Mouse (Mus musculus) embryo, embryonic 10 days (tissue): ENCODE results near the gene Pon1.
"Not testable (repeated sequence)": the region's sequence is repeated elsewhere in the genome, so short reads cannot be mapped to it uniquely, and the experiment has no call there.

Source experiments
- DNase-seq: peaks from one replicate; pipeline ENCODE4 v3.0.0-alpha.2; 2015; ENCODE audit warnings: low spot score

Gene Pon1

DNA sequence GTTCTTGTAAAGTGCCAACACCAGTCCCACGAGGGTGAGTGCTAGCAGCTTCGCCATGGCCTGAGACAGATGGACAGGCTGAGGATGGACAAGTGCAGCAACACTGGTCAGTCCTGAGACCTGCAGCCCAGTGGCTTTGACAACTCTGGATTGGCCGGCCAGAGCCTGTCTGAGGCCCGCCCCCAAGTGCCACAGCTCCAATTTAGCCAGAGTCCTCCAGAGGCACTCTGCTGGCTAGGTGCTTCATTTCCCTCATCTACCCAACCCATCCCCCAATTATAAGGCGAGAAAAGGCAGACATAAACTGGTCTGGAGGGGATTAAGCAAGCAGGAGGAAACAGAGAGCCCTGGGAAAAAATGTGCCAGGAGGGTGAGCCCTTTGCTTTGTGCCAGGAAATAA, at the start of gene Pon1:
Pon1 (minus strand) TSS at position 254 of the 400 bp plus-strand sequence.
- no peak for DNase-seq

DNA sequence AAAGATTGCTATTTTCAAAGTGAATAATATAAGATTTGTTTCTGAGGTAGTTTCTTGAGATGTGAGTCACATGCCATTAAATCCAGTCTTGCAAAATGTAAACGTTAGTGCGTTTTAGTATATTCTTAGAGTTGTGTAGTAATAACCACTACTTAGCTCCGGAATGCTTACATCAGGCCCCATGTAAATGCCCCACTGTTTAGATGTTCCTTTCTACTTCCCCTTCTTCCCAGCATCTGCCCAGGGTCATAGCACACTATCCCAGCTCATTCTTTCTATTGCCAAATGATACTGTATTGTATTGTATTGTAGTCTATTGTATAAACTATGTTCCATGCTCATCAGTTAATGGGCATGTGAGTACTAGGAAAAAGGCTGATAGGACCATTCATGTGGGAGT, 45.1 kb upstream of the Pon1 start:
- DNase-seq: no peak

DNA sequence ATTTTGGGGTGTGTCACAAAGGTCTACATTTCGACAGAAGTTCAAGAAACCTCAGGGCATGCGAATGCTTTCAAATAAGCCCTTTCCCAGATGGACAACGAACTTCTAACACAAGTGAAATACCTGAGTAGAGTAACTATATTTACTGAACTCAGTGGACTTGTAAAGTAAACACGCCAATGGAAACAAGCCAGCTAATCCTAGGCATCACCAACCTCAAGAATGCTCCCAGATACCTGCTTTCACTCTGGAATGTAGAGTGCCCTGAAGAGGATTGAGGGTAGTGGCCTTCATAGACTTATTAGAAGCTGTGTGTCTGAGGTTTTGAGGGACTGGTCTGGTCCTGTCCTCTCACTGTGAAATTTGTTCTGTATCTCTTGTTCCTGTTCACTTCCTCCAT, 43.8 kb upstream of the Pon1 start:
- no peak for DNase-seq

DNA sequence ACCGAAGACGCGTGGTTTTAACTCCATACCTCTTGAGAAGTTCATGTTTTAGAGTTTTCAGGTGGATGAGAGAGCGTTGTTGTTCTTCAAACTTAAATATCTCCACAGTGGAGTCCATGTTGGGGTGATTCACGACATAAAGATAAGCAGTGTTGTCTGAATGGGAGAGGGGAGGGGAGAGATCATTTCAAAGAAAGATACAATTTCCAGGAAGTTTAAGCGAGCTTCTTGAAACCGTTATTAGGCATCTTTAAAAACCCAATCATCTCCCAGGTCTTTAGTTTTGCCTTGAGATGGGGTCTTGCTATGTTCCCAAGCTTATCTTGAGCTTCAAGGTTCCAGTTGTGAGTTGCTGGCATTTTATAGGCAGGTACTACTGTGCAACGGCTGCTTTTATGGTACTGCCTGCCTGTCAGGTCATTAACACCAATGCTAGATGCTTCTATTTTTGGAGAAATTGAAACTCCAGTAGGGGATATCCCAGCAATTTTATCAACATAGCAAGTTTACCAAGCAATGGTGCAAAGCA, 43.2 kb upstream of the Pon1 start:
- DNase-seq: no peak

DNA sequence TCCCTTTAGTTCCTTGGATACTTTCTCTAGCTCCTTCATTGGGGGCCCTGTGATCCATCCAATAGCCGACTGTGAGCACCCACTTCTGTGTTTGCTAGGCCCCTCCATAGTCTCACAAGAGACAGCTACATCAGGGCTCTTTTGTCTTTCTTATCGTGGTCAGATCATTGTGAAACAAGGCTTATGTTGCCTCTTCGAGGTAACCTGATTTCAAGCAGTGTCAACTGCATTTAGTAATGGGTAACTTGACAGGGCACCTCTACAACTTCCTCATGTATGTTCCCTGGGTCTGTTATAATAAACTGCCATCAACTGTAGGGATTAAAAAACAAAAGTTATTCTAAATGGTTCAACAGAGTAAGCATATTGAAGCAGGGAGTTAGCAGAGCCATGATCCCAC, 40.8 kb upstream of the Pon1 start:
- DNase-seq: no peak

DNA sequence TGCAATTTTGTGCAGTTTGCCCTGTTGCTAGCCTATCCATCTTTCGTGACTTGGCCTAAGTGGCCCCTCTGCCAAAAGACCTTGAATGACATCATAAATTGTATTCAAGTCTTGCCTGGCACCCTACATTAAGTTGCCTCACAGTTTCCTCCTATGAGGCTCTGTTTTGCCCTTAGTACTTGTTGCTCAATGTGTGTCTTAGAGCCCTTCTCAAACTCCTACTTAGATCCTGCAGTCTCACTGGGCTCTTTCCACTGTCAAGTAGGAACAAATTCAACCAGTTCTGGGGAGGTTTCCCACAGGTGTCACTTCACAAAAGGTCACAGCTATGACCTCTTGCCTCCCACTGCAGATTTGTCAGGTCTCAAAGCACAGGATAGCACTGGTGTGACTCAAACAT, 40.1 kb upstream of the Pon1 start:
- DNase-seq: no peak

DNA sequence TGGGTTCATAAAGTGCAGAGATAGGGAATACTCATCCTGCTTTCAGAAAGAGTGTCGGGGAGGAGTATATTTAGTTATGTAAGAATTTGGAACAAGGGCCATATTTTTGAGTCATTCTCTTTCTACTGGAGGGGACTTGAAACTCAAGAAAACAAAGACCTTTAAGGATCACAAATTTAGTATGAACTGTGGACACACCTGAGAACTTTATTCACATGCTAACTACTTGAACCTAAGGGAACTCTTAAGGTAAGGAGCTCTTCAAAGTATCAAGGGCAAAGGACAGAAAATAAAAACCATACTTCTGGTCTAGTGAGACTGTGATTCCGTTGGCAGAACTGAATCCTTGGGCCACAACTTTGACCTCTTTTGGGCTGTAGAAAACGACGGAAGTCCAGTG, 38.3 kb upstream of the Pon1 start:
- DNase-seq: no peak

DNA sequence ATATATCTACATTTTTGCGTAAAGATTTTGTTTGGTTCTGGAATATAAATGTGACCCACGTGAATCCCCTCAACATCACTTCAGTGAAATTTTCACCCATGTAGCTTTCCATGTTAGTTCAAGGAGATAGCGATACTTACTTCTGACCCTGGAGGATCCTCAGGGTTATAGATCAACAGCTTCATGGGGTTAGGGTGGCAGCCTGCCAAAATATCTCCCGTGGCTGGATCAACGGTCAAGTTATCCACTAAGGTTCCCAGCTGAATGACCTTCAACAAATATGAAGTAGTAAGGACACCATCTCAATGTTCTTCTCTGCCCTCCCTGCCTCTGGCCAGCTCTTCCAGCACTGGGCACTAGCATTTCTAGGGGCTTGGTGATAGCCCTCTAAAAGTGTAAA, 36.5 kb upstream of the Pon1 start:
- no peak for DNase-seq

DNA sequence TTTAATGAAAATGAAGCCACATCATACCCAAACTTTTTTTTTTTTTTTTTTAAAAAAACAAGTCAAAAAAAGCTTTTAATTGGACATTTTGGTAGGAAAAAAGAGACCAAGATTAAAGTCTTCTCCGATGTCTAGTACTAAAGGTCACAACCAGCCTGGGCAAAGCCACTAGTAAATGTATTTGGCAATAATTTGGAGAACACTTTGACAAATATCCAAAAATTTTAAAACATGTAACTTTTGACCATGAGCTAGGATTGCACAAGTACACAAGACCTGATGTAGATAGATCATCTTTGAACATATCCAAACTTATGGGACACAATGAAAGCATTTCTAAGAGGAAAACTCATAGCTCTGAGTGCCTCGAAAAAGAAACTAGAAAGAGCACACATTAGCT, 29.8 kb upstream of the Pon1 start:
- not testable (repeated sequence) for DNase-seq

DNA sequence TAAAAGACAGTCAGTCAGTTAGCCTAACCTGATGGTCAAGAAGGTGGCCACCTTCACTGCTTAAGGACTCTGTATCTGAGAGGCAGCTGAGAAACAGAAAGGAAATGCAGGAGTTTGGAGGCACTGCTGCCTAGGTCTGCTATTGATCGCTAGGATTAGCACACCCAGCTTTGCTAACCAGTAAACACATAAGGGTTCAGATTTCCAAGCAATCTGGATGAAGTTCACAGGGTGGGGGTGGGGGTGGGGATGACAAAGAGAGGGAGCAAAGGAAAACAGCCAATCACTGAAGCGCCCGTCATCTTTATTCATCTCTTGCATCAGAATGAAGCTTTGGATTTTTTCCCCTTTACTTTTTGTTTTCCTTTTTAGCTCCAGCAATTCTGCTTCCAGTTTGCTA, 28.3 kb upstream of the Pon1 start:
- DNase-seq: no peak

DNA sequence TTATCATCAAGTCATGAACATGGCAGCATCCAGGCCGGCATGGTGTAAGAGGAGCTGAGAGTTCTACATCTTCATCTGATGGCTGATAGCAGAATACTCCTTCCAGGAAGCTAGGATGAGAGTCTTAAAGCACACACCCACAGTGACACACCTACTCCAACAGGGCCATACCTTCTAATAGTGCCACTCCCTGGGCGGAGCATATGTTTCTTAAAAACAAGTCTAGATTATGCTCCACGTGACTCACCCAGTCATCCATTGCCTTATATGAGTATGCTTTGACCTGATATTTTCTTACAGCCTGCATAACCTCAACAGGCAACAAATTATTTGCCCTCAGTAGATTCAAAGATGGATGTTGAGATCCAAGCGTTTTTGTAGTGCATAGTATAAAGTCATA, 24.4 kb upstream of the Pon1 start:
- no peak for DNase-seq

DNA sequence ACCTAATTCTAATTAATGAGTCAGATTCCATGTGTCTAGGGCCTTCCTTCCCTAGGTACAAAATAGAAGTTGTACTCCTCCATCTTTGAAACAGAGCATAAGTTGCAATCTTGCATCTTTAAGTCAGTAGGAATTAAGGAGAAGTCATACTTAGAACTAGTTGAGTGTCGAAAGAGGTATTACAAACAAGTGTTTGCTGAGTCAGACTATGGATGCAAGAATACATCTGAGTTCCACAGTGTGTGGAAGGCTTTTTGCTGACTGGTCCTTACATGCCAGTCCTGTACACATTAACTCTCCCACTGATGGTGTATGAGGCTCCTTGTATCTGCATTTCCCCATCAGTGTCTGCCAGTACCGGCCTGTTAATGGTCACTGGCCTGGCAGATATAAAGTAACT, 14.1 kb upstream of the Pon1 start:
- no peak for DNase-seq

DNA sequence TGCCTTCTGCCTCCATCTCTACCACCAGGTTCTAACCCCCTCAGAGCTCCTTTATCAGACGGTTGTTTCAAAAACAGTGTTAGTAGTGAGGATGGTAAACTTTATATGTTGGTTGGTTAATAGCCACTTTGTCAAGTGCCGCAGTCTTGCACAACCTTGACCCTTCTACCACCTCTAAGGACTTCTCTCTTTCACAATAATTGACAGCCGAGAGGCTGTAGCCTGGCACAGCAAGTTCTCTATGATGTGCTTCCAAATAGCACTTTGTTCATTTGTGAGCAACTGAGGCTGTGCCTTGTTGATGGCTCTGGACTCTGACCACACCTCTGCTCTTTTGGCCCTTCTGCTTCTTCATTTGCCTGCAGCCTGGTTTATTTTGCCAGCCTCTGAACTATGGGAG, 6.2 kb upstream of the Pon1 start:
- no peak for DNase-seq

DNA sequence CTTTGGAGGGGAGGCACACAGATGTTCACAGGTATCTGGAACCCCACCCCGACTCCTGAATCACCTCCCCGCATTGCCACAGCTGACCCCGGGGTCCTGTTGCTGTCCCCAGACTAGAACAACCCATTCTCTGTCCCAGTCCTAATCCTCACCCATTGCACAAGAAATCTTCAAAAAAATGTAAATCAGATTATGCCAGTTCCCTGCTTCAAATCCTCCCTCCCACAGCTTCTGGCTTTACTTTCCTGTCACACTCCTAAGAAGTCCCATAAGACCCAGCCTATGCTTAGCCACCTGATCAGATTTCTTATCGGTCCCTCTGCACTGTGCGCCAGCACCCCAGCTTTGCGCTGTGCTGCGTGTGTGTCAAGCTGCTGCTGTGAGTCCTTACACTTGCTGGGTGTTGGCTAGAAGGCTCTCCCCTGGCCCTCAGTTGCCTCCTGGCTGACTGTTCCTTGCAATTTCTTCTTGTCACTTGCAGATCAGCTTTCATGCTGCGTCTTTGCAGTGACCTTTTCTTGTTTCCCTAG, 5.7 kb upstream of the Pon1 start:
- no peak for DNase-seq

DNA sequence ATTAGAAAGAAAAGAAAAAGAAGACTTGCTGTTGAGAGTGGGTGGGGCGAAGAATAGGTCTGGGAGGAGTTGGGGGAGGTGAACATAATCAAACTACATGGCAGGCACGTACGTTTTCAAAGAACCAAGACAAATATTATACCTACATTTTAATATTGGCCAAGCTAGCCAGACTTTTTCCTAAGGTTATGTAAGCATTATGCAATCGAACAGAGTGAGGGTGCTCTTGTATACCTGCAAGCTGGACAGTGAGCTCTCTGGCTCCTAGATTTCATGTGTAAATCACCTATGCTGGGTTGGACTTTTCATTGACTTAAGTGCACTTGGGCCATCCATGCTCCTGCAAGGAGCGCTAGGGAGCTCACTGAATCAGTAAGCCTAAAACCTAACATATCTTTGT, 4.8 kb upstream of the Pon1 start:
- DNase-seq: no peak

DNA sequence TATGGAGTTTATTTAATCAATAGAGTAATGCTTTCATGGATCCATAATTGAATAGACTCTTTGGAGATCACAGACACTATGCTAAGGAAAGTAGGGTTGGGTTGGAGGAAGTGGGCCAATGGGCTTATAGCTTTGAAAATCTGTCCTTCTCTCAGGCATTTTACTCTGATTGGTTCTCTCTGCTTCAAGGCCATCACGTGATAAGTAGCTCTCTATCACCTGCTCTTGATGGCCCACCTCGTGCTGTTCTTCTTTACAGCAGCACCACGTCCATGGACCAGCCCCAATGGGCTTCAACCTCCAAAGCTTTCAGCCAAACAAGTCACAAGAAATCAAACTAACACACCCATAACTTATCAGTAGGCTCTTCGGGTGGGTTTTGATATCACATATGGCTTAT, 3.0 kb downstream of the Pon1 start:
- no peak for DNase-seq

DNA sequence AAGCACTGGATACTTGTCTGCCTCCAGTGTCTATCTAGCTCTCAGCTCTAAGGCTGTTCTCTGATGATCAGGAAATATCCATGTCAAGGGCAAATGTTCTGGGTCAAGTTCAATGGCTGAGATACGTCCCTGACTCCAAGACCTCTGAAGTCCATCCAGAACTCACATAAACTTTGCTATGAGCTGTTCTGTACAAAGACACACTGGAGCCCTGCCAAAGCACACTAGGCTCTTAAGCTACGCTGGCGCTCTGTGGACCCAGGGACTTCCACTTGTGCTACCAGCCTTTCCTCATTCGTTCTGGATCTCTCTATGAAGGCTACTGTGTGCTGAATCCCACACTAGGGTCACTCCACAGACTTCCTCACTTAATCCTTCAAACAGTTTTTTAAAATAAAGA, 4.2 kb downstream of the Pon1 start:
- no peak for DNase-seq

DNA sequence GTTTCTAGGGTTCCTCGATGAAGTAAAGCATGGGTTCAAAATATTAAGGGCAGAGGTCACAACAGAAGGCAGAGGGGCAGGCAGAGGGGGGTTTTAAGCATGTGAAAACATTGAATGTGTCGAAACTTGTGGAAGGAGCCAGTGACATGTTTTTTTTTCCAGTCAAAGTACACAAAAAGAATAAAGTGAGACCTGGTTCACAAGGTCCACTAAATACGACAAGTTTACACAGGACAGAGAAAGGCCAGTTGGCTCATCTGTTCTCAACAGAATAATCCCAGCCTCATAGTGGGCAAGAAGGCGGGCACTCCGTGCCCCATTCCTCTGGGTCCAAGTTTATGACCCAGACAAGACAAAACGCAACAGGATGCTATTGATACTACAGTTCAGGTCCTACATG, 4.8 kb downstream of the Pon1 start:
- no peak for DNase-seq

DNA sequence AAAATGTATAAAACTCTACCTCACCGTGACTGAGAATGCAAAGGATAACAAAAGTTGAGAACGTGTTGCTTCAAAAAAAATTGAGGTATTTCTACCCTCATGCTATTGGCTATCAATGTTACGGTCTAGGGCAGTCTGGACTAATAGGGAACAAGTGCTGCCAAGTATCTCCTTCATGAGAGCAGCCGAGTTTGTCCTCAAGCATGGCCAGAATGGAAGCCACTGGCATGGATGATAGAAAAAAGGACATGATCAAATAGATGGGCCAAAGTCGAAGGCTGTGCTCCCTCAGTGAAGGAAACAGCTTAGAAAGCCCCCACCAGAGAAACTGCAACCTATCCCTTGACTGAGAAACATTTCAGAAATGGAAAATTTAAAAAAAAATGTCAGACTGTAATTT, 5.7 kb downstream of the Pon1 start:
- DNase-seq: no peak

DNA sequence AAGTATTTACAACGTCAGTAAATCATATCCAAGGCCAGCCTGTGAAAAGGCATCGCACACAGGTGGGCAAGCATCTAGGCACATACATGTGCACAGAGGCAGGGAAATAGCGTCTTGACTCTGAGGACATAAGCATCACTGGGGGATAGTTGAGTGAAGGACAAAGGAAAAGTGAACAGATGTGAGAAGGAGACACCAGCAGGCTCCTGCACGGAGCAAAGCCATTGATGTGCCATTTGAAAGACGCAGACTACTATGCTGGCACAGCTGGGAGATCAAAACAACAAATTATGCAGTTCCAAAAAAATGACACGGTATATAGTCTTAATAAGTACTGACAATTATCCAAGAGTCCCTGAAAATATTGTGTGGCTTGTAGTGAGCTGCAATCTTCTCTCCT, 6.2 kb downstream of the Pon1 start:
- DNase-seq: no peak

DNA sequence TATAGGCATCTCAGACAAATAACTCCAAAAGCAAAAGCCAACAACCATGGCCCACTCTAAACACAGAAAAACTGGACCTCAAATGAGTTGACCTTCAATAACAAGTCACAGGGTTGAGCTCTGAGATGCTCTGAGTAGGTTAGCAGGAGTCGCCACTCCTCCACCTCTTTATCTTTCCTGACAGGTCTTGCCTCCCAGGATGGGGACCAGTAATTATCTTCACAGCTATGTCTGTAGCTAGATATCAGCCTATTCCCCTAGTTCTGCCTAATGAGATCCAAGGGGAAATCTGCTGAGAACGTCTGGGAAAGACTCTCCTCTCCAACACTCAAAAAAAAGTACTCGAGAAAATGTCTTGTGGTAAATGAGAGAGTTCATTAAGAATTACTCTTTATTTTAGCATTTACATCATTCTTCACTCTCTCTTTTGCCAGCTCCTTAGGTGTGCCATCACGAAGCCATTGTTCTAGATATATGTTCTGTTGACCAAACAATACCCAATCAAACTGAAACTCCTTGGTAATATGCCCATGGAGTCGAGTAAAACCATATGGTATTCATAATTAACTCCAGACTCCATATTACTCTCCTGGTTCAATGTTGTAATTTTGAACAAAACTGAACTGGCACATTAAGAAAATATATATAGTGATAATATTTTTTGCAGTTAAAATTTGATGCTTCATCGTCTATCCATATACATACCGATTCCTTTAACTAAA, 7.4 kb downstream of the Pon1 start:
- DNase-seq: no peak

DNA sequence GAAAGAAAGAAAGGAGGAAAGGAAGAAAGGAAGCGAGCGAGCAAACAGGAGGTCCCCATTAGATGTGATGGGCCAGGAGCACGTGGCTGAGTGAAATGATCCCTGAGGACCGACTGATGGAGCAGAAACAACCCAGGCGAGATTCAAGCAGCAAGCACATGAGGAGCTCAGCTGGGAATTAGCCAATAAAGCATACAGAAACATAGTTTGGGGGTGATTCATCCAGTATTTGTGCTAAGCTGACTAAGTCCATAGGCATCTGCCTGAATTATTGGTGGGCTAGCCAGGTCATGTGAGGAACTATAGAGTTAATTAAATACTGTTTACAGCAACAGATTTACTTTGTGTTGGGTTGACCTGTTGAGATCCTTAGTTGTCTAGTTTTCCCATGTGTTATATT, 13.1 kb downstream of the Pon1 start:
- no peak for DNase-seq

DNA sequence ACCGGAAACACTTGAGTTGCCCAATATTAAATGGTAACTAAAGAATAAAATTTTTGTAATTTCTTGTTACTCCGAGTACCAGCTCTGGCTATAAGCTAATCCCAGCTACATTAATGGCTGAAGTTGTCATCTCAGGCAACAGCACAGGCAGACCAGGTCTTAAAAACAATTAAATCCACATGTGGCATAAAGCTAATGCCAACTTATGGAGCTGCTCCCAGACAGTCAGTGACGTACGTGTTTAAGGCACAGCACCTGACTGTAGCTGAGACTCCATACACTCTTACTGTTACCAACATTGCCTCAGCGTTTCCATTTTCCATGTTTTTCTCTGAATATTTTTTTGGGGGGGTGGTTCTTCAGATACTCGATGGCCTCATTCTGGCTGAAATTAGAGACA, 14.6 kb downstream of the Pon1 start:
- DNase-seq: no peak
